Mouse (Mus musculus) myocyte (in vitro differentiated cells): ENCODE measurements around the gene Slc13a3.

Experiments
- E2F4 ChIP-seq: IDR thresholded peaks from one replicate; pipeline ENCODE4 v1.6.1; 2011; ENCODE audit warnings: mild to moderate bottlenecking, control low read depth, moderate library complexity; ENCODE audit not compliant: insufficient read depth
- MAX ChIP-seq: IDR thresholded peaks from one replicate; pipeline ENCODE4 v1.6.1; 2011; ENCODE audit warnings: low read depth, mild to moderate bottlenecking, control low read depth
- MYOD1 ChIP-seq, 3 experiments: IDR thresholded peaks; one replicate each; pipeline ENCODE4 v1.6.1; 2011; ENCODE audit warnings: control low read depth in 2 of 3, low read depth in 2 of 3, mild to moderate bottlenecking in 2 of 3, moderate library complexity in 1 of 3; ENCODE audit not compliant: insufficient read length in 2 of 3, control insufficient read depth in 1 of 3
- POLR2A ChIP-seq: IDR thresholded peaks from one replicate; pipeline ENCODE4 v1.6.1; 2011; ENCODE audit warnings: low read depth, mild to moderate bottlenecking, control low read depth, moderate library complexity; ENCODE audit not compliant: insufficient read length
- POLR2AphosphoS2 ChIP-seq: IDR thresholded peaks from one replicate; pipeline ENCODE4 v1.6.1; 2011; ENCODE audit warnings: low read depth, control low read depth; ENCODE audit not compliant: insufficient read length
- SRF ChIP-seq: IDR thresholded peaks from one replicate; pipeline ENCODE4 v1.6.1; 2011; ENCODE audit warnings: low read depth; ENCODE audit not compliant: control insufficient read depth, insufficient read length
- TCF3 ChIP-seq: IDR thresholded peaks from one replicate; pipeline ENCODE4 v1.6.1; 2011; ENCODE audit warnings: low read depth, control low read depth; ENCODE audit not compliant: insufficient read length

- TF ChIP-seq POLR2A (no peak), TCF3 (no peak), MYOD1 (IDR thresholded peaks at IDR 0.05; ENCODE audit: control insufficient read depth in 1 of 3, insufficient read length in 2 of 3, low read depth in 2 of 3) (no peak), MAX (no peak), SRF (no peak), POLR2AphosphoS2 (no peak), E2F4 (no peak)
These were observed 36.7 kb upstream of the Slc13a3 start for GRCm38 (mm10) chr2:165509686-165510085.
